Mouse (Mus musculus): ENCODE results near the gene Phf2. TPM values are rescaled to one million over a fixed set of nuclear protein-coding genes. Genes with fewer than 3 reads are reported as not detected.
"Not testable (repeated sequence)": the region's sequence is repeated elsewhere in the genome, so short reads cannot be mapped to it uniquely, and the experiment has no call there.

Phf2 gene
- total RNA-seq, 2 experiments from 2014 or later, result 31.1 to 32.2 TPM

DNA sequence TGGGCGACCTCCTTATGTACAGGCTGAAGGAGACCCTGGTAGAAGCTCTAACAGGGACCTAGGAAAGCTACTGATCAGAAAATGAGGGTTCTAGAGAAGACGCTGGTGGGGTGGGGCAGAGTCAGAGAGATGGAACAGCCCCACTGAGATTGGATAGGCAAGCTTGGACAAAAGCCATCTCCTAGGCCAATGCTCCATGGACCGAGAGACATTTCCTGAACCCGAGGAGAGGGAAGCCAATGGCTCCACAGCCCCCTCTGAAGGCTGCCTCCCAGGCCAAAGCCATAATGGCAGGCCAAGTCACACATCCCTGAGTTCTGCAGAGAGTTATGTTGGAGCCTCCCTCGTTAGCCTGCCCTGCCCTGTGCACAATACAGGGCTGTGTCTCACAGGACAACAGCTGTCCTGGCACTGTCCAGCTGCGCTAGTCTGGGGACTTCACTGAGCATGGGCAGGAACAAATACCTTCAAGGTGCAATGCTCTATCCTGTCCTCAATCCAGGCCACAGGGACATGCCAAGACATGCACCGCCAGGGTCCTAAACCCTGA lies 60.6 kb downstream of the Phf2 start:
- intact Hi-C loops (cut with DNase I), result no loop called here
- DNase-seq, result peak in 1 of 2 experiments; percentile 13

DNA sequence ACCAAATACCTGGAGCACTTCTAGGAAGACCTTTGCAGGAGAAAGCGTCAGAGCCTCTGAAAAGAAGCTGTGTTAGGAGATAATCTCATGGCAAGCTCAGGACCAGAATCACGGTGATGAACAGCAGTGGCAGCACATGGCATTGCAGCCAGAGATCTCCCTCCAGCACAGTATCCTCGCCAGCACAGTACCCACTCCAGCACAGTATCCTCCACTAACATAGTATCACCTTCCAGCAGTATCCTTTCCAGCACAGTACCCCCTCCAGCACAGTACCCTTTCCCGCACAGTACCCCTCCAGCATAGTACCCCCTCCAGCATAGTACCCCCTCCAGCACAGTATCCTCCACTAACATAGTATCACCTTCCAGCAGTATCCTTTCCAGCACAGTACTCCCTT lies 61.3 kb downstream of the Phf2 start:
- intact Hi-C loops (cut with DNase I), result loop anchor here (10.0 kb wide), 2 partner anchors 185 to 285 kb away; no protein-coding TSS in a partner anchor
- DNase-seq, result not testable (repeated sequence)

- intact Hi-C loops (cut with DNase I), result loop anchor here (10.0 kb wide), 2 partner anchors 187 to 283 kb away; no protein-coding TSS in a partner anchor
- peak; percentile 45 to 70 for DNase-seq
Measured at GRCm38 (mm10) chr13:48807481-48808031, 63.4 kb downstream of the Phf2 start.

DNA sequence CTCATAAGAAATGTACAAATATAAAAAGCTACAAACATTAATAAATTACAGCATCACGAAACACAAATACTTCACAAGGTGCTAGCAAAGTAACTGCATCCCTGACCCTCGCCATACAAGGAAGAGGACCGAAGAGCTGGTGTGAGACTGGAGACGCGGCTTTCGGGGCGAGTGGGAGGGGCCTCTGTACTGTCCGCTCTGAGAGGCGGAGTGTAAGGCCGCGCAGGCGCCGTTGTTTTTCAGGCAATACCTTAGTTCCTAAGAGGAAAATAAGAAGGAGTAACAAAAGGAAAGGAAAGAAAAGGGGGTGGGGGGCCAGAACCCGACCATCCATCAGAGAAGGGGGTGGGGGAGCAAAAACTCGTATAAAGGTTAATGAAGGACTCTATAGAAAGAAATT lies 68.7 kb downstream of the Phf2 start:
- intact Hi-C loops (cut with DNase I), result loop anchor here (10.0 kb wide), 2 partner anchors 193 to 277 kb away; no protein-coding TSS in a partner anchor
- DNase-seq, result peak in 1 of 2 experiments; percentile 1

DNA sequence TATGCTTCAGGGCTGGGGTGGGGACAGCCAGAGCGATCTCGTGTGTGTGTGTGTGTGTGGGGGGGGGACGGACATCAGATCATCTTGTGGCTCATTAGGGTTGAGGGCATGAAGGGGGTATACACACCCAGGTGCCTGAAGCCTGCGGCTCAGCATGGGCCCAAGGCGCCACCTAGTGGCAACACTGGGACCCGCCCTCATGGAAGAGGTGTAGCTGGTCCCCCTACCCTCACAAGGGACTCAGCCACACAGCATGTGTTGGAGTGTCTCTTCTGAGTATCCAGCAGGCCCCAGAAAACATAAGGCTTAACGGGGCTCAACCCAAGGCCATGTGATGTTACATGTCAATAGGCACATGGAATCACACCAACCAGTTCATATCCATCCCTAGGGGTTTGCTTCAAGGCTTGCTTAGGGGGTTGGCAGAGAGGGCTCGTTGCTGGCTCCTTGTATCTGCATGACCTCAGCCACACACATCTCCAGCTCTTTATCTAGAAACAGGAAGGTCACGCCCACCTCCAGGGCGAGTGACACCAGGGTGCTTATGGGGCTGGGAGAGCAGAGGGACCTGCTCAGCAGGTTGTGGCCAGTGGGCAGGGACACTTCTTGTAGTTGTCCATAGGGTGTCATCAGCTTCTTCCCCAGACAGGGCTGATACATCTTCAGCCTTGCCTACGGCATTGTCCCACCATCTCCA lies 69.9 kb downstream of the Phf2 start:
- DNase-seq, result peak; percentile 69 to 81
- intact Hi-C loops (cut with DNase I), result loop anchor here (1.0 to 10.0 kb wide), 3 partner anchors 146 to 276 kb away; no protein-coding TSS in a partner anchor

GRCm38 (mm10) chr13:48798256-48798771 lies 72.6 kb downstream of the Phf2 start:
- intact Hi-C loops (cut with DNase I), result no loop called here
- peak in 1 of 2 experiments; percentile 20 for DNase-seq

GRCm38 (mm10) chr13:48796906-48797305 lies 74.0 kb downstream of the Phf2 start:
- no peak for DNase-seq
- intact Hi-C loops (cut with DNase I), result no loop called here

DNA sequence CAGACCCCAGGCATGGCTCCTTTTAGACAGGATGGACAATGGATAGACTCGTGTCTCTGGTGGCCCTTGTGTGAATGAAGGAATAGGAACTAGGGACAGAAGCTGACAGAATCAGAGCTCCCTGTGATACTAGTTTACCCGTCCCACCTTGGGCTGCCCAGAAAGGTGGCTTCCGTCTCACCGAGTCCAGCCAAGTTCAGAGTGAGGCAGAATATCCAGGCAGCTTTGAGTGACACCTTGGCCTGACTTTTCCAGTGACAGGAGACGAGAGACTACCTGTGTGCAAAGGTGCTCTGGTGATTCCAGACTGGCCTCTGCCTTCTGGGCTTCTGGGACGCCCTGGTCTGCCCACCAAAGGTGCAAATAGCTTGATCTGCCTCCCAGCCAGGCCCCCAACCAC lies 75.2 kb downstream of the Phf2 start:
- DNase-seq, result no peak
- intact Hi-C loops (cut with DNase I), result no loop called here

GRCm38 (mm10) chr13:48784594-48785298 lies 86.2 kb downstream of the Phf2 start:
- DNase-seq, result no peak
- intact Hi-C loops (cut with DNase I), result no loop called here

DNA sequence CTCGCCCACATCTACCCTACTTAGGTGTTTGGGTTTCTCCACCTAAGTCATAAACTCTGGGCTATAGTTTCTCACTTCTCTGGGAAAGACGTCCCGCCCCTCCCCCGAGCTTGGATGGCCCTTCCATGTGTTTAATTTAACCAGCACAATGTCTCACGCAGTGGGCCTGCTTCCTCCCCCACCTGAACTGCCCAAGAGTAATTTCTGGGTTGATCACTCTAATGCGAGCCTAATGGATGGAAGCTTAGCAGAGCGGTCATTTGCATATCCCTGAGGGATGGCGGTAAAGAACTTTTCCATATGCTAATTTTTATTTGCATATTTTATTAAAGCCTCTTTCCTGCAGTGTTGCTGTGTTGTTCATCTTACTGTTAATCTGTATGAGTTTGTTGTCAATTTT lies 86.8 kb downstream of the Phf2 start:
- intact Hi-C loops (cut with DNase I), result no loop called here
- no peak for DNase-seq

DNA sequence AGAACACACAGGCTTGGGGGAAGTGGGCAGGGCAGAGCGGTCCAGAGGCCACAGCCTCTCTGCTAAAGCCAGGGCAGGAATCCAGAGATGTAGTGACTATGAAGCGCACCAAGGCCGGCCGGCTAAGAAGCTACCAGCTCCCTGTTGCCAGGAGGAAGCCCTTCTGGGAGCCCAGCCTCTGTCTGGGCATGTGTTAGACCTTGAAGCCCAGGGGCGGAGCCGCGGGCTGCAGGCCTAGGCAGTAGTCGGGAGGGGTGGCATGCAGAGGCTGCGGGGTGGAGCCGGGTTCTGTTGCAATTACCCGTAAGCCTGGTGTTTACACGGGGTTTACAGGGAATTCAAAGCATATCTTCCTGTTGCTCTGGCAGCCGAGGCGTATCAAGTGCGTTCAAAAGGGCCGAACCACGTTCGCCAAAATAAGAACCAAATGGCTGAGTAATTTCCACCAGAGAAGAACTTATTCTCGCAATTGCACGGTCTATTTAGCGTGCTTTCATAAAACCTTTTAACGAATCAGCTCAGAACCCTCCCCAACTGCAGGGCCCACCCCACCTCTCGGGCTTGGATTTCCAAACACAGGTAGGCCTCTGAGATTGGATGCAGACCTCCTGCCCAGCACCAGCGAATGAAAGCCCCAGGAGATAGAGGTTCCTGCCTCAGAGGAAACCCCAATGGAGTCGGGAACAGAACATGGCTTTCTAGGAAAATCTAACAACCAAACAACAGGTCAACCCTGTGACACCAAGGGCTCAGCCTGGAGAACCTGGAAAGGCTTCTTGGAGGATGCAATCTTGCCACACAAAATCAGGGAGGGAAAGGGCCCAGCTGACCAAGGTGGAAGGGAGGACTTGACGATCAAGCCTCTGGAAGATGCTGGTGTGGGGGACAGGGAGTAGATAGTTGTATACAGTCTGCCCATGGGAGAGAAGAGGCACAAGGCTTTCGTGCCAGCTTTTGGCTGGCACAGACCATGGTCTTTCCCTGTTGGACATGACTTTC lies 87.9 kb downstream of the Phf2 start:
- intact Hi-C loops (cut with DNase I), result no loop called here
- no peak for DNase-seq

DNA sequence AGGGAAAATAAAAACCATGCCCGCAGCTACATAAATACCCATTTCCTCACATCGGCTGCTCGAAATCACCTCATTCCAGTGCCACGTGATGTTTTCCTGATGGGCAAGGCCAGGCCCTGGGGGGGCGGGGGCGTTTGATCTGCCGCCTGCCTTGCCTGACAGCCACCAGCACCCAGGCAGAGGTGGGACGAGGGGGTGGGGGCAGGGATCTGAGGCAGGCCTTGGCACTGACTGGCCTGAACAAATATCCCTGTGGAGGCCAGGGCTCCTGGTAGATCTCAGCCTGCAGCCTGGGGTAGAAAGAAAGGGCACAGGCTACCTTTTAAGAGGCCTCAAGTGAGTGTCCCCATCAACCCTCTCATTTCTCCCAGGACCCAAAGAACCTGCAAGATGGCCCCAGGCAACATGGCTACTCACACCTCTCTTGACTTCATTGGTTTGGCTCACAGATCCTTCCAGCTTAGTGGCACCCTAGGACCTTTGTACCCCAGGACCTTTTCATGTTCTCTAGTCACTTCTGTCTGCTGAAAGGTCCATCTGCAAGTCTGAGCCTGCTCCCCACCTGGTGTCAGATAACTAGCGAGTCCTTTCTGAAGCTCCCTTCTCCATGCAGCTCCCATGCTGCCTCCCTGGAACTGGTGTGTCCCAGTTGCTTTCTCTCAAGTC lies 90.4 kb downstream of the Phf2 start:
- intact Hi-C loops (cut with DNase I), result no loop called here
- DNase-seq, result no peak

DNA sequence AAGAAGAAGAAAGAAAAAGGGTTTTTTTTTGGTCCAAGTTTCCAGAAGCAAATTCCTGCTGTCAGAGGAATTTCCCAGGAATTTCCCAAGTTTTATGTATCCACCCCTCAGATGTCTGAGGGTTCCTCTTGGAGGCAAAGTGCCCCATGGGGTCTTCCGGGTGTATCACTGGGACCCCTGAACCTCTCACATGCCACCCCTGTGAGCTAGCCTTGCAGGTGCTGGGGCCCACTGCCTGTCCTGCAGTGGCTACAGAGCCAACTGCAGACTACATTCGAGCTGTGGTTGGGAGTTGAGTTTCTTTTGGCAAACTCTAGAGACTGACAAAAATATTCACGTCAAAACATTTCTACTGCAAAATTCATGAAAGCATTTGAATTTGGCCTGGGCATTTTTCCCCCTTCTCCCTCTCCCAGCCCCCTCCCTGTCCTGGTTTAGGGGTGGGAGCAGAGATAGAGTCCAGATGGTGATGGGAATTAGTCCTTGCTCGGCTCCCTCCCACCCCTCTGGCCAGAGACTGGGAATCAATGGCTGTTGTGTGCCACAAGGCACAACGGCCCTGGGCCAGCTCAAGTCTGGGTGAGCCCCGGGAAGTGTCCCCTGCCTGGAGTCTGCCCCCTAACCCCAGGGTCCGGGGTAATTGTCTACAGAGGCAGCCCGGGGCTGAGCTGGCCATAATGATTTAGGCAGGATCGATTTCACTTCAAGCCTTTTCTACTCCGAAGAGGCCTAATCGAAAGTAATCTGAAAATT lies 91.2 kb downstream of the Phf2 start:
- intact Hi-C loops (cut with DNase I), result no loop called here
- peak; percentile 25 to 38 for DNase-seq

- peak in 1 of 2 experiments; percentile 17 for DNase-seq
- intact Hi-C loops (cut with DNase I), result no loop called here
Measured at GRCm38 (mm10) chr13:48778138-48778537, 92.8 kb downstream of the Phf2 start.

- DNase-seq, result peak in 1 of 2 experiments; percentile 18
- intact Hi-C loops (cut with DNase I), result no loop called here
Measured at GRCm38 (mm10) chr13:48774506-48774905, 96.4 kb downstream of the Phf2 start.

DNA sequence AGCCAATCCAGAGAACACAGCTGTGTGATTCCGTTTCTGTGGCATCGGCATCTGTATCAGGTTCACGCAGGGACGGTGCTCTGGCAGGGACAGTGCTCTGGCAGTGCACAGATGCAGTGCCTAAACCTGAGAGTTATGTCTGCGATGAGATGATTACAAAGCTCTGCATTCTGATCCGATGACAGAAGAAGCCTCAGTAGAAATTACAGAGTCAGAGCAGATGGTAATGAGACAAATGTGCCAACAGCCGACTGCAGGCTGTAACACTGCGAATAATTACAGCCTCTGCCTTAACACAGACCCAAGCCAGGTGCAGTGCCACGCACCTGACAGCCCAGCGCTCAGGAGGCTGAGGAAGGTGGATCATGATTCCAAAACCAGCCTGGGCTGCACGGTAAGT lies 102.8 kb downstream of the Phf2 start:
- DNase-seq, result no peak
- intact Hi-C loops (cut with DNase I), result no loop called here

DNA sequence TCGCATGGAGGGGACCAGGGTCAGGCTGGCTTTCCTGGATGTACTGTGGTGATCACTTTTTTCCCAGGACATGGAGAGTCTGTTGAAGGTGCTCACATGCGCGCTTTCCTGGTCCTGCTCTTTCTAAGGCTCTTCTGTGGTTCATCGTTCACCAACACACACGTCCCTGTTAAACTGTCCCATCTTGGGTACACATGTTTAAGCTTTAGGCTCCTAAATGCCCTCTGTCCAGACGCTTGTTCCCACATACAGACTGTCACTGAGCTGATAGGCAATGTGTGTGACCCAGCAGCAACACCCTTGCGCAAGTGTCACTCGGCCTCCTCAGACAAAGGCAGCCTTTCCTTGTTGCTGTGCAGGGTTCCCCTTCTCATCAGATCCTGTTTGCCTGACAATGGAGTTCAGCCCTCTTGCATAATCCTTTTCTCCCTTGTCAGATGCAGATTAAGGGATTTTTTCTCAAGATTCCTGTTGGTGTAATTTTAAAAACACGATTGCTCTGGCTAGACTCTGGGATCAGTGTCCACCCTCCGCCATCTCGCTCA lies 107.1 kb downstream of the Phf2 start:
- DNase-seq, result no peak
- intact Hi-C loops (cut with DNase I), result no loop called here

- intact Hi-C loops (cut with DNase I), result no loop called here
Measured at GRCm38 (mm10) chr13:48760855-48761436, 110.0 kb downstream of the Phf2 start.

More at GRCm38 (mm10) chr13:48760855-48761436, 110.0 kb downstream of the Phf2 start:
- DNase-seq, result no peak

All from heart, postnatal 10 days (tissue).